Mouse (Mus musculus) MEL (cell line): ENCODE measurements around the gene Agap2.

Experiments used
- CTCF ChIP-seq, 3 experiments: IDR thresholded peaks in 2 of 3; conservative IDR thresholded peaks in 1 of 3; 2 replicates each; pipeline ENCODE4 v1.5.1; 2011 to 2012; ENCODE audit warnings: low read length in 3 of 3, low read depth in 2 of 3, mild to moderate bottlenecking in 2 of 3, improper control_type of control experiment in 1 of 3, inconsistent platforms in 1 of 3, mixed read lengths in 1 of 3, moderate library complexity in 1 of 3; ENCODE audit not compliant: control insufficient read depth in 1 of 3, insufficient read depth in 1 of 3, poor library complexity in 1 of 3, severe bottlenecking in 1 of 3
- GATA1 ChIP-seq: IDR thresholded peaks from 2 replicates; pipeline ENCODE4 v1.6.1; 2011; ENCODE audit warnings: low read depth, low read length, improper control_type of control experiment
- NELFE ChIP-seq: IDR thresholded peaks from 2 replicates; pipeline ENCODE4 v1.6.1; 2011; ENCODE audit warnings: low read depth, low read length, improper control_type of control experiment
- POLR2A ChIP-seq, 2 experiments: IDR thresholded peaks; 2 replicates each; pipeline ENCODE4 v1.6.1; 2011 to 2012; ENCODE audit warnings: low read length in 2 of 2, mild to moderate bottlenecking in 2 of 2, control low read depth in 1 of 2, improper control_type of control experiment in 1 of 2, low read depth in 1 of 2, moderate library complexity in 1 of 2; ENCODE audit not compliant: control insufficient read depth in 1 of 2, insufficient read depth in 1 of 2, poor library complexity in 1 of 2
- SIN3A ChIP-seq: IDR thresholded peaks from 2 replicates; pipeline ENCODE4 v1.6.1; 2012; ENCODE audit warnings: low read length, improper control_type of control experiment, inconsistent platforms

DNA sequence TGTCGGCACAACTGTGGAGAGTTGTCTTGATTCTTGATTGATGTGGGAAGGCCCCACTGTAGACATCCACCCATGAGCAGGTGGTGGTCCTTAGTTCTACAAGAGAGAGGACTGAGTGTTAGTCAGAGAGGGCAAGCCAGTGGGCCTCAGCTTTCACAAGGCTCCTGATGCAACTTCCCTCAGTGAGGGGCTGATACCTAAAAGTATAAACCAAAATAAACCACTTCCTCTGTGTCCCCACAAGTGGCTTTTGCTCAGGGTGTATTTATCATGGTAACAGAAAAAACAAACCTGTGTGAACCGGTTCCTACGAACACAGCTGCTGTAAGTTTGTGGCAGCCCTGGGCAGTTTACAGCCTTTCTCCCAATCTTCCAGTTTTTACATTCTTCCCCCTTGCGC lies 61.4 kb downstream of the Agap2 start:
- TF ChIP-seq CTCF (IDR thresholded peaks at IDR 0.05 in 2 of 3, conservative IDR thresholded peaks at IDR 0.05 in 1 of 3; ENCODE audit: control insufficient read depth in 1 of 3, insufficient read depth in 1 of 3, low read depth in 2 of 3, low read length in 3 of 3, poor library complexity in 1 of 3, severe bottlenecking in 1 of 3), result no peak
- TF ChIP-seq SIN3A, result peak; percentile 81
- peak in 1 of 2 experiments; percentile 48; a peak in 2 of 4 replicates for TF ChIP-seq POLR2A (IDR thresholded peaks at IDR 0.05; ENCODE audit: control insufficient read depth in 1 of 2, insufficient read depth in 1 of 2, low read depth in 1 of 2, low read length in 2 of 2, poor library complexity in 1 of 2)
- TF ChIP-seq GATA1, result no peak
- TF ChIP-seq NELFE, result peak; percentile 19; the same call in 1 of the 2 replicates
